Mouse (Mus musculus): ENCODE results near the gene Eif2s1.

Eif2s1 gene

GRCm38 (mm10) chr12:78861496-78862253 is at the start of gene Eif2s1, which contains the start of gene Atp6v1d:
Gene Eif2s1, plus strand, starts transcription at chr12:78861819.
Gene Atp6v1d, minus strand, starts transcription at chr12:78861638.
- DNase-seq (ENCODE audit: low spot score in 2 of 2), result peak; percentile 98 to 99

GRCm38 (mm10) chr12:78814437-78814836 is 47.2 kb upstream of the Eif2s1 start:
- no peak for DNase-seq (ENCODE audit: low spot score in 2 of 2)

DNA sequence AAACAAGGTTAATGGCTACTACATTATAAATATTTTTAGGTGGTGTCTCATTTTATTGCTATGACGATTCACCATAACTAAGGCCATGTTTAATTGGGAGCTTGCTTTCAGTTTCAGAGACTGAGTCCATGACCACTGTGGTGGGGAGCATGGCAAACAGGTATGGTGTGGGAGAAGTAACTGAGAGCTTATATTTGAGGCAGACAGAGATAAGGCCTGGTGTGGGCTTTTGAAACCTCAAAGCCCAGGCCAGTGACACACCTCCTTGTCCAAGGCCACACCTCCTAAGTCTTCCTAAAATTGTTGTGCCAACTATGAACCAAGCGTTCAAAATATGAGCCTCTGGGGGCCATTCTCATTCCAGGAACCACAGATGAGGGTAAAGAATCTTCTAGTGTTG is 27.1 kb upstream of the Eif2s1 start:
- DNase-seq (ENCODE audit: low spot score in 2 of 2), result no peak

- DNase-seq (ENCODE audit: low spot score in 2 of 2), result no peak
Measured at GRCm38 (mm10) chr12:78839906-78840305, 21.7 kb upstream of the Eif2s1 start.

- no peak for DNase-seq (ENCODE audit: low spot score in 2 of 2)
Measured at GRCm38 (mm10) chr12:78842429-78842828, 19.2 kb upstream of the Eif2s1 start.

DNA sequence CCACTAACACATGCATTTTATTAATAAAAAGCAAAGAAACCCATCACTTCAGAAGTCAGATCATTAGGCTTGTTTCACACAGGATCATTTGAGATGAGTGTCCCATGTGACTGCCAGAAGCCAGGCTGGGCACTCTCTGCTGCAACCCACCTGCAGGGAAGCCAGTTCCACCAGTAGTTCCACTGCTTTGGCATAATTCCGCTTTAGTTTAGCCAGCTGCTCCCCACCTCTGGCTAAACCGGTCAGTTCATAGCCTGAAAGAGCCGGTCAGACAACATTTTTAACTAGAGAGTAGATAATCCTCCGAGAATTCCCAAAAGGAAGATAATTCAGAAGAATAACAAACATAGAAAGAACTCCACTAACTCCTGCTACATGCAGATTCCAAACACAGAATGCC is 13.4 kb upstream of the Eif2s1 start:
- no peak for DNase-seq (ENCODE audit: low spot score in 2 of 2)

- DNase-seq (ENCODE audit: low spot score in 2 of 2), result peak in 1 of 2 experiments; percentile 23
Measured at GRCm38 (mm10) chr12:78860921-78861495, 611 bp upstream of the Eif2s1 start.

DNA sequence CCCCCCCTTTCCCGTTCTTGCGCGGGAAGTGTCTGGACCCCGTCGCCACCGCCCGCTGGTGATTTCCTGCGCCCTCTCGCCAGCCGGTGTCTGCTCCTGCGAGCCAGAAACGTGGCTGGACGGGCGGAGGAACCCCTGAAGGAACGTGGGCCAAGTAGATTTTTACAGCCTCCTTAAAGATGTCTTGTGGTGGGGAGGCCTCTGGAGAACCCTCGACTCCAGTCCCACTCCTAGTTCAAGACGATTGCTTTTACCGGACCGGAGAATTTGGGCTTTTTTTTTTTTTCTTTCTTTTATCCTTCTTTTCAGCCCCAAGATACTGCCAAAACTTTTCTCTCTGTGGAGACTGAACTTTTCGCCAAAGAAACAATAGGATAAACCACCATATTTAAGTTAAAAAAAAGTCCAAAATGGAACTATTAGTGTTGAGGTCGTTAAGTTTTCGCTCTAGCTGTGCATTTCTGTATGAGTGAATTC is 673 bp downstream of the Eif2s1 start:
- no peak for DNase-seq (ENCODE audit: low spot score in 2 of 2)

DNA sequence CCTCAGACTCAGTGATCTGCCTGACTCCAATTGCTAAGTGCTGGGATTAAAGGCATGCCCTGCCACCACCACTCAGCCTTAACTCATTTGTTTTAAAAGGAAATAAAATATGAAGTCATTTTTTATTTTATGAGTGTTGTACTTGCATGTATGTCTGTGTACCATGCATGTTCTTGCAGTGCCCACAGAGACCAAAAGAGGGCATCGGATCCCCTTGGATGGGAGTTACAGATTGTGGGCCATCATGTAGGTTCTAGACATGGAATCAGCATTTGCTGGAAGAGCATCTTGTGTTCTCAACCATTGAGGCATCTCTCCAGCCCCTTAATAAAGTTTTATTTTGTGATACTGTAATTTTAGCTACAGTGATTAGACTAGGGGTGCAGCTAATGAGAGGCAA is 3.8 kb downstream of the Eif2s1 start:
- no peak for DNase-seq (ENCODE audit: low spot score in 2 of 2)

DNA sequence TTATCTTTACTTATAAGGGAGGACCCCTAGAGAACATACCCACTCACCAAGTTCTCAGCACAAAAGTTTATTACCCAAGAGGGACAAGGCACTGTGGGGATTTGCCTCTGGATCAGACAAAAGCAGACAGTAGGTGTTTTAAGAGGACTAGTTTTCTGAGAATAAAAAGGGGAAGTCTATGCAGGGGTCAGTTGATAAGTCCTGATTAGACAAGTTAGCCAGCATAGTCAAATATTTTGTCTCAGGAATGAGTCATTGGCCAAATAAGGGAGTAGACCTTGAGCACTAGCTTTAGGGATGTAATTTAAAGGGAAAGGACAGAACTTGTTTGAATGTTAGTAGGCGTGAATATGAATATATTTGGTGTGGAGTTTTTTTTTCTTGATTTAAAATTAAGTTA is 6.5 kb downstream of the Eif2s1 start:
- no peak for DNase-seq (ENCODE audit: low spot score in 2 of 2)

DNA sequence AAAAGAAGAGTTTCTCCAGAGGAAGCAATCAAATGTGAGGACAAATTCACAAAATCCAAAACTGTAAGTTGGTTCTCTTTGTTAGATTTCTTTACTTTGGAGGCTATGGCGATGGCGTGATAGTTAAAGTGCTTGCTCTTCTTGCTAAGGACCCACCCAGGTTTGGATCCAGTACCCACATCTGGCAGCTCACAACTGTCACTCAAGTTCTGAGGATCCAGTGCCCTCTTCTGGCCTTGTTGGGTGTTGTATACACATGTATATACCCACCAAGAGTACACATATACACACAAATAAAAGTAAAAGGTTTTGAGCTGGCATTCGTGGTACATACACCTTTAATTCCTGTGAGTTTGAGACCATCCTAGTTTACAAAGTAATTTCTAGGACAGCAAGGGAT is 13.0 kb downstream of the Eif2s1 start:
- no peak for DNase-seq (ENCODE audit: low spot score in 2 of 2)

DNA sequence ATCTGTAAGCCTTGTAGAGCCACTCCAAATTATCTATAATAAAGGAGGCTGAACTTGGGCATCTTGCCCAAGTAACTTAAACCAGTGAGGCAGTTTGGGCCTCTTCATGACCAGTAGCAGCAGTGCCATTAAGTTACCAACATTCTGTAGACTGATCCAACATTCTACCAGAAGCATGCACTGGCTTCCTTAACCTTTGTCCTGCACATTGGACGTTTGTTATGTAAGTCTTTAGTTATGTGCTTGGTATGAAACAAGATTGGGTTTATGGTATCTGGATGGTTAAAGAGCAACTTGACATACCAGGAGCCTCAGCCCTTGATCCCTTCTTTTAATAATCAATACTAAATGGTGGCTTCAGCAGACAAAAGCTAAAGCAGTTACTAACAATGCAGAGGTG is 28.4 kb downstream of the Eif2s1 start:
- DNase-seq (ENCODE audit: low spot score in 2 of 2), result no peak

DNA sequence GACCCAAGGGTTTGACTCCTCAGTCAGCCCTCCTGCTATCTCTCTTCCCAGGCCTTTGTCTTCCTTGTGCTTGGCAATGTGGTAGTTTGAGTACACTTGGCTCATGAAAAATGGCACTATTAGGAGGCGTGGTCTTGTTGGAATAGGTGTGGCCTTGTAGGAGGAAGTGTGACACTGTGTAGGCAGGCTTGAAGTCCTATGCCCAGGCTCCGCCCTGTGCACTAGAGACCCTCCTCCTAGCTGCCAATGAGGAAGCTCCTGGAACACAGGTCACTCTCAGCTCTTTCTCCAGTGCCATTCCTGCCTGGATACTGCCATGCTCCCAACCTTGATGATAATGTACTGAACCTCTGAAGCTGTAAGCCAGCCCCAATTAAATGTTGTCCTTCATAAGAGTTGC is 29.5 kb downstream of the Eif2s1 start:
- DNase-seq (ENCODE audit: low spot score in 2 of 2), result no peak

DNA sequence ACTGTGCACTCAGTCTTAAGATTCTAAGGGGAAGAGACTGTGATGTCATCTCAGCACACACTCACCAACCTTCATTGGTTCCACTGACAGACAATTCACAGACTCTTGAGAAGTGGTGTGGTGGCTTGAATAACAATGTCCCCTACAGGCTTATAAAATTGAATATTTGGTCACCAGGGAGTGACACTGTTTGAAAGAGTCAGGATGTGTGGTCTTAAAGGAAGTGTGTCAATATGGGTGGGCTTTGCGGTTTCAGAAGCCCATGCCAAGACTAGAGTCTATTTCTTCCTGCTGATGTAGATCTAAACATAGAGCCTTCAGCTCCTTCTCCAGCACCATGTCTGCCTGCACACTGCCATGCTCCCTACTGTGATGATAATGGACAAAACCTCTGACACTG is 36.2 kb downstream of the Eif2s1 start:
- DNase-seq (ENCODE audit: low spot score in 2 of 2), result no peak

DNA sequence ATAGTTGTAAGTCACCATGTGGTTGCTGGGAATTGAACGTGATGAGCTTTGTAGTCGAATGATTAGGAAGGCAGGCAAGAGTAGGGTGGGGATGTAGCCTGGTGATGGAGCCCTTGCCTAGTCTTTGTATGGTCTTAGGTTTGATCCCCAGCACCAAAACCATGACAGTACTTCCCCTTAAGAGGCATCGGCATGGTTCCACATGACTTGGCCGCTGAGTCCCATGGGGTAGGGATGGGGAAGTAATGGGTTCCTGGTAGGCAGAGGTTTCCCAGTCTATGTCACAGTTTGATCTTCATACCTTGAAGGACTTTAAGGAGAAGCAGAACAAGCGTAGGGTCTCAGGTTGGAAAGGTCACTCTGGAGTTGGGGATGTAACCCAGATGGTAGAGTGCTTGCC is 39.8 kb downstream of the Eif2s1 start:
- no peak for DNase-seq (ENCODE audit: low spot score in 2 of 2)

DNA sequence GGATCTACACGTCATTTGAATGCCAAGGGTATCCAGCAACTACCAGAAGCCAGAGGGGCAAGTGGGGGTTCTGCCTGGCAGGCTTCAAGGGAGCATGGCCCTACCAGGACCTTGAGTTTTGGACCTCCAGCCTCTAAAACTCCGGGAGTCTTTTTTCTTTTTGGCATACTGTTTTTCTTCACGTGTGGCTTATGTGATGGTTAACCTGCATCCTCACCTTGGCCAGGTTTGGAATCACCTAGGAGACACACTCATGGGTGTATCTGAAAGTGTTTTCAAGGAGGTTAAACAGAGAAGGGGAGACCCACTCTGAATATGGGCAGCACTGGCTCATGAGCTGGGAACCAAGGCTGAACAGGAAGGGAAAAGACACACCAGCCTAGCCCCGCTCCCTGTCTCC is 41.7 kb downstream of the Eif2s1 start:
- DNase-seq (ENCODE audit: low spot score in 2 of 2), result no peak

DNA sequence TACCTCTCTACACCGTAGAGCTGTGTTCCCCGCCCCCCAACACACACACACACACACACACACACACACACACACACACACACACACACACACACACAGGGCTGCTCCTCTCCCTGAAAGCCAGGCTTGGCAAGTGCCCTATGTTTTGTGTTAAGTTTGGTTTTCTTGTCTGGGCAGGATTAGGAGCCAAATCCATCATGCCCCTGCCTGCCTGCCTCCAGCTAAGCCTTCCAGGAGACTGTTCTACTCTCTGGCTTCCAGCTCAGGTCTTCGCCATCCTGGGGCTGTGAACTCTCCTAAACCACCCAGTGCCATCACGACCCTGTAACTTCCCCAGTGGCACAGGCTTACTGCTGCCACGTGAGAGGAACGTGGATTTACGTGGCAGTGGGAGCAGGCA is 42.9 kb downstream of the Eif2s1 start:
- DNase-seq (ENCODE audit: low spot score in 2 of 2), result no peak

DNA sequence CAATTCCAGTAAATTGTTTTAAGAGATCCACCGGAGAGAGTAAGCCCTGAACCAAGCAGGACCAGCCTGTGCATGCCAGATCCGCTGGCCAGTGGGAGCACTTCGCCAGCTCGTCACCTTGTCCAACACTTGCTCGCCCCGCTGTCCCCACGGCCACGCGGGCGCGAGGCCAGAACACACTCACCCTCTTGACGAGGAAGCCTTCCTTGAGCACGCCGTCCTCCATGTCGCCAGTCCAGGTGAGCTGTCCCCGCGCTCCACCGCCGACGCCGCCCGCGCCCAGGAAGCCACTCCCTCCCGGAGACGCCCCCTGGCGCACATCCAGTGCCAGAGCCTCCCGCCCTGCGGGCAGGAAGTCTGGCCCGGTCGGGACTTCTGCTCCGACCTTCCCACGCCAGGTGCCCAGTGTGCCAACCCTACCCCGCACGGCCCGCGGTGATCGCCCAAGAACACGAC is 45.1 kb downstream of the Eif2s1 start, which contains the start of gene Plek2:
TSS of gene Plek2 (minus strand) at position 258 of the 456 bp plus-strand sequence.
- DNase-seq (ENCODE audit: low spot score in 2 of 2), result no peak

DNA sequence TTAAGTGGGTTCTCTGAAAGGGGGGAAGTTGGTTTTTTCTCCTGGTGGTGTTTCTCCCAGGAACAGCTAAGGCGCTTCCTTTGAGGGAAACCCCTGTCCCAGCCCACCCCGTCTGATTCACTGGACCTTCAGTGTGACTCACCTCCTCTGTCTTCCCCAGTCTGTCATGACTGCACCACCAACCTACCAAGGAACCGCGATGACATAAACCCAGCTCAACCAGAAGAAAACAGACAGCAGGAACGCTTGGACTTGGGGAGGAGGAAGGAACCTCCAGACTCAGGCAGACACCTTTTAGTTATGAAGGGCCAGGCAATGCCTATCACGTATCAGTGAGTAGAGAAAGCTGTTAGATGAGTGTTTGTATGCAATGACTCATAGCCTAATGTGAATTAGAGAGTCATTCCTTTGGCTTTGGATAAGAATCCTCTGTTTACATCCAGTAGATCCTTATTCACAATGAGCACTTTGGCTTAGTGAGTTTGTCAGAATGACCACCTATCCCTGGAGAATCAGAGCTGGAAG is 46.5 kb downstream of the Eif2s1 start:
- no peak for DNase-seq (ENCODE audit: low spot score in 2 of 2)

DNA sequence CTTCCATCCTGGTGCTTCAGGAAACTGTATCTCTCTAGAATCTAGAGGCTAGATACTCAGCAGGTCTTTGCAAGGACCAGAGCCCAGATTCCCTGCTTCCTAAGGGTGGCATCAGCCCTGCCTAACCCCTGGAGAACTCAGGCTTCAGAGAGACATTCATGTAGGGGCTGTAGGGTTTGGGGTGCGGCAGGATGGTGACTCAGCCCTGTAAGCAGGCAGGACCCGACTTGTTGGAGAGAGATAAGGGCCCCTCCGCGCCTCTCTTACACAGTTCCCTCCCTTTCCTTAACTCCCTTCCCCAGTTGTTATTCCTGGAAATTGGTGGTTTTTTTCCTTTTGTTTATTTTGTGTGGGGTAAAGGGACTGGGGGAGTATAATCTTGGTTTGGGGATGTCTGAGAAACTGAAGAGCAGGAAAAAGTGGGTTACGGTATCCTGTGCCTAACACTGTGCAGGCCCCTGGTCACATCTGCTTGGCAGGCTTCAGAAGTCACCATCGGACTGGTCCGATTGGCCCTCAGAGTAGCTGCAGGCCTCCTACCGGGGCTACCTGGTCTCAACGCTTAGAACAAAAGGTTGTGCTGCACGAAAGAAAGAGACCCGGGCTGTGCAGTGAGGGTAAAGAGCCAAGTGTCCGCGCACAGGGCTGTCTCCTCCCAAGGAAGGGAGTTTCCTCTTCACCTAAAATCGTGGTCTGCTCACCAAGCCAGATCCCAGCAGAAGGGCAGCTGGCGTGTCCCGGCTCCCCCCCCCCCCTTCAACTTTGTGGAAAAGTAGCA is 49.3 kb downstream of the Eif2s1 start:
- DNase-seq (ENCODE audit: low spot score in 2 of 2), result no peak

- peak in 1 of 2 experiments; percentile 44 for DNase-seq (ENCODE audit: low spot score in 2 of 2)
Measured at GRCm38 (mm10) chr12:78911707-78912417, 50.2 kb downstream of the Eif2s1 start.

GRCm38 (mm10) chr12:78914458-78914857 is 52.8 kb downstream of the Eif2s1 start:
- DNase-seq (ENCODE audit: low spot score in 2 of 2), result no peak

Measured in right cerebral cortex, postnatal 36 days (tissue).